Mouse (Mus musculus) layer of hippocampus, adult 9-11 months (tissue): ENCODE measurements around the gene Tgif1.

Experiments
- DNase-seq: peaks from one replicate; pipeline ENCODE4 v3.0.0; 2022

Gene Tgif1

GRCm38 (mm10) chr17:70853436-70853905, at the start of gene Tgif1:
Gene Tgif1, minus strand, starts transcription at chr17:70853546.
- peak; percentile 21 for DNase-seq

- no peak for DNase-seq
Measured at GRCm38 (mm10) chr17:70900660-70901059, 47.3 kb upstream of the Tgif1 start.

- no peak for DNase-seq
Measured at GRCm38 (mm10) chr17:70899642-70900041, 46.3 kb upstream of the Tgif1 start.

- DNase-seq = peak; percentile 4
Measured at GRCm38 (mm10) chr17:70894867-70895266, 41.5 kb upstream of the Tgif1 start.

GRCm38 (mm10) chr17:70893151-70893550, 39.8 kb upstream of the Tgif1 start:
- DNase-seq = no peak

GRCm38 (mm10) chr17:70892288-70893096, 39.1 kb upstream of the Tgif1 start:
- no peak for DNase-seq

- no peak for DNase-seq
Measured at GRCm38 (mm10) chr17:70890571-70890970, 37.2 kb upstream of the Tgif1 start.

GRCm38 (mm10) chr17:70888657-70889056, 35.3 kb upstream of the Tgif1 start:
- no peak for DNase-seq

- DNase-seq = no peak
Measured at GRCm38 (mm10) chr17:70887848-70888247, 34.5 kb upstream of the Tgif1 start.

GRCm38 (mm10) chr17:70886641-70887391, 33.5 kb upstream of the Tgif1 start:
- DNase-seq = no peak

- no peak for DNase-seq
Measured at GRCm38 (mm10) chr17:70885868-70886267, 32.5 kb upstream of the Tgif1 start.

GRCm38 (mm10) chr17:70881934-70882333, 28.6 kb upstream of the Tgif1 start:
- DNase-seq = no peak

GRCm38 (mm10) chr17:70881194-70881593, 27.8 kb upstream of the Tgif1 start:
- DNase-seq = no peak

GRCm38 (mm10) chr17:70878237-70878636, 24.9 kb upstream of the Tgif1 start:
- DNase-seq = no peak

GRCm38 (mm10) chr17:70873778-70874124, 20.4 kb upstream of the Tgif1 start:
- no peak for DNase-seq

GRCm38 (mm10) chr17:70872936-70873777, 19.8 kb upstream of the Tgif1 start:
- peak; percentile 8 for DNase-seq

- no peak for DNase-seq
Measured at GRCm38 (mm10) chr17:70872094-70872929, 19.0 kb upstream of the Tgif1 start.

- no peak for DNase-seq
Measured at GRCm38 (mm10) chr17:70871676-70872075, 18.3 kb upstream of the Tgif1 start.

- DNase-seq = no peak
Measured at GRCm38 (mm10) chr17:70870581-70870980, 17.2 kb upstream of the Tgif1 start.

- no peak for DNase-seq
Measured at GRCm38 (mm10) chr17:70868577-70869229, 15.4 kb upstream of the Tgif1 start.

- no peak for DNase-seq
Measured at GRCm38 (mm10) chr17:70866538-70867114, 13.3 kb upstream of the Tgif1 start.
